In the genomic region with DNA sequence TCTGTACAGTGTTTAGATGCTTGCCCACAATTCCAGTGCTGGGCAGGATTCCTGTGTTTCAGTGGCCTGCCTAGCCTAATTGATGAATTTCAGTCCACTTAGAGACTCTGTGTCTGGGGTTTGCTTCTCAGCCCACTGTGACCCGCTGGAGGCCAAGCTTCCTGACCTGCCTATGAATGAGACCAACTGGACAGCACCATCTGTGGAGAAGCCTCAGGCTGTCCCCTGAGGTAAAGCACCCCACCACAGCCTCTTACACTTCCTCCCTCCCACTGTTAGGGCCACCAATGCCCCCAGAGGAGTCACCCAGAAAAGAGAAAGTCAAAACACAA, we compare ENCODE assay signal across 8 mouse cellular contexts. TPM values are rescaled to one million over a fixed set of nuclear protein-coding genes. Genes with fewer than 3 reads are reported as not detected.
DNase-seq lines count a peak whose midpoint lies in the region; ATAC-seq and TF ChIP-seq lines count a peak whose summit lies in the region.

No protein-coding gene starts in this region.

- H3K4me2 ChIP-seq in intestine, embryonic 15.5 days (replicated peaks): peak overlapping the region; percentile 65
- peak overlapping the region; percentile 57 for H3K4me2 ChIP-seq in neural tube, embryonic 12.5 days (replicated peaks)

- H3K9ac ChIP-seq in intestine, embryonic 15.5 days: no peak overlapping the region; the same call in 1 of the 2 replicates
- H3K9ac ChIP-seq in neural tube, embryonic 12.5 days: 0 out of 2 replicates have a peak overlapping the region, but pooled peaks have one; percentile 17

- peak; percentile 42 for ATAC-seq in intestine, embryonic 15.5 days
- ATAC-seq in neural tube, embryonic 12.5 days (ENCODE audit: low FRiP score, low read depth): peak; percentile 63

- H3K9me3 ChIP-seq in intestine, embryonic 15.5 days: no peaks in the 10 kb centered on the region
- peaks cover 4% of the 10 kb centered on the region; the same call in 1 of the 2 replicates for H3K9me3 ChIP-seq in neural tube, embryonic 12.5 days

- no peak for DNase-seq in lung, adult 2 months
- no peak for DNase-seq in lung, postnatal 36 days
- no peak for DNase-seq in embryo, embryonic 11 days
- DNase-seq in frontal cortex, postnatal 36 days (ENCODE audit: low spot score in 2 of 2): no peak
- no peak for DNase-seq in frontal cortex, postnatal 14 days (ENCODE audit: low spot score in 2 of 2)

- TF ChIP-seq POLR2A in lung, adult 2 months (IDR thresholded peaks at IDR 0.05; ENCODE audit: borderline replicate concordance, extremely low read depth, low read depth, low read length): no peak
- no peak; the same call in 1 of the 2 replicates for TF ChIP-seq POLR2A in embryonic fibroblast, embryonic 13.5 days (IDR thresholded peaks at IDR 0.05; ENCODE audit: low read depth, low read length)

- H3K4me3 ChIP-seq in lung, adult 2 months (replicated peaks; ENCODE audit: extremely low read depth, low read depth, low read length): peak overlapping the region; percentile 49
- H3K4me3 ChIP-seq in embryonic fibroblast, embryonic 13.5 days (ENCODE audit: insufficient read depth, low read length): no peak overlapping the region
- peak overlapping the region; percentile 33 for H3K4me3 ChIP-seq in intestine, embryonic 15.5 days (replicated peaks)
- peak overlapping the region; percentile 16; the same call in 1 of the 2 replicates for H3K4me3 ChIP-seq in neural tube, embryonic 12.5 days

- TF ChIP-seq CTCF in lung, adult 2 months (IDR thresholded peaks at IDR 0.05; ENCODE audit: insufficient read depth, low read length): no peak
- TF ChIP-seq CTCF in embryonic fibroblast, embryonic 13.5 days (IDR thresholded peaks at IDR 0.05; ENCODE audit: borderline replicate concordance, insufficient read depth, low read length): no peak

- 14% methylated on average over 1 of the region's 1 CpGs for WGBS in lung, adult 2 months
- WGBS in intestine, embryonic 15.5 days: 5% methylated on average over 1 of the region's 1 CpGs
- 17% methylated on average over 1 of the region's 1 CpGs for WGBS in neural tube, embryonic 12.5 days

- no peaks in the 10 kb centered on the region for H3K27me3 ChIP-seq in intestine, embryonic 15.5 days (replicated peaks)
- H3K27me3 ChIP-seq in neural tube, embryonic 12.5 days (replicated peaks): no peaks in the 10 kb centered on the region; the same call in 1 of the 2 replicates

- no peaks in the 10 kb centered on the region for H3K36me3 ChIP-seq in intestine, embryonic 15.5 days
- H3K36me3 ChIP-seq in neural tube, embryonic 12.5 days: no peaks in the 10 kb centered on the region

- peak overlapping the region; percentile 82 for H3K27ac ChIP-seq in embryonic fibroblast, embryonic 13.5 days (ENCODE audit: insufficient read depth, low read length)
- H3K27ac ChIP-seq in intestine, embryonic 15.5 days: peak overlapping the region; percentile 70
- H3K27ac ChIP-seq in neural tube, embryonic 12.5 days: no peak overlapping the region

- H3K4me1 ChIP-seq in lung, adult 2 months (ENCODE audit: control insufficient read depth, insufficient read depth, low read length): no peaks in the 10 kb centered on the region
- H3K4me1 ChIP-seq in embryonic fibroblast, embryonic 13.5 days (ENCODE audit: control insufficient read depth, insufficient read depth, low read length): peaks cover 5% of the 10 kb centered on the region
- H3K4me1 ChIP-seq in intestine, embryonic 15.5 days (replicated peaks): peaks cover 7% of the 10 kb centered on the region; the same call in 1 of the 2 replicates
- H3K4me1 ChIP-seq in neural tube, embryonic 12.5 days: peaks cover 11% of the 10 kb centered on the region

RNA-seq across cellular contexts. Expression of a gene that starts 54.8 kb away (rescaled TPM):
- polyA plus RNA-seq in lung, adult 2 months (2012; rRNA removed): 0.38 and 0.42 TPM in 2 replicates
- polyA plus RNA-seq in embryonic fibroblast, embryonic 13.5 days (2011; ENCODE audit: insufficient read length, low read depth, missing spikeins): not detected in 2 replicates
- 0.29 and 0.33 TPM in 2 replicates for polyA plus RNA-seq in intestine, embryonic 15.5 days (2015; fragmentation: Nextera tagmentation; extraction: Ambion mirVana)
- 0.28 and 0.47 TPM in 2 replicates for polyA plus RNA-seq in neural tube, embryonic 12.5 days (2016; fragmentation: Nextera tagmentation; extraction: Ambion mirVana)

RNA-seq across cellular contexts. Expression of a gene that starts 55.1 kb away (rescaled TPM):
- 10.0 and 12.6 TPM in 2 replicates for polyA plus RNA-seq in lung, adult 2 months (2012; rRNA removed)
- 30.0 and 38.6 TPM in 2 replicates for polyA plus RNA-seq in embryonic fibroblast, embryonic 13.5 days (2011; ENCODE audit: insufficient read length, low read depth, missing spikeins)
- 52.7 and 56.6 TPM in 2 replicates for polyA plus RNA-seq in intestine, embryonic 15.5 days (2015; fragmentation: Nextera tagmentation; extraction: Ambion mirVana)
- 43.7 and 52.2 TPM in 2 replicates for polyA plus RNA-seq in neural tube, embryonic 12.5 days (2016; fragmentation: Nextera tagmentation; extraction: Ambion mirVana)
